ENCODE assay signal across 8 mouse cellular contexts in the genomic region with DNA sequence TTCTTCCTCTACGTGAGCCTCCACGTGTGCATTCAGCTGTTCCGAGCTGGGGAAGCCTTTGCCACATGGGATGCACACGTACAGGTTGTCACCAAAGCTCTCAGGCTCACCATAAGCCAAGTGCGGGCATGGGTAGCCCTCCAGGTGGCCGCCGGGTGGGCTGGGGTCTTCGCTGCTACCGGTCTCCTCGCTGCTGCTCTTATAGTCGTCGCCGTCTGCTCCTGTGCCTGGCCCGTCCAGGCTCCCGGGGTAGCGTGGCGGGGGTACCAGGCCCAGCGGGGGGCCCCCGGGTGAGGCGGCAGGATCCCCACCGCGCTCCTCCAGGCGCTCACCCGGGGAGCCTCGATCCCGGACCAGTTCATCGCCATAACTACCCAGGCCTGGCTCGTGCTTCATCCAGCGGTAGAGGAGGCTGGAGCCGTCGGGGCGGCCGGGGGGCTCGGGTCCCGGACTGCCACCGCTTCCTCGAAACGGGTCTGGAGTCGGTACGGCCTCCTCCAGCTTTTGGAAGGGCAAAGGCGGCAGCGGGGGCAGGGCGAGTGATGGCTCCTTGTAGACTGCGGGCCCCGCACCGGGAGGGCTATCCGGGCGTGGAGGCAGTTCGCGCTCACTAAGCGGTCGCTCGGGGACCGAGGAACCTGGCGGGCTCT. TPM values are rescaled to one million over a fixed set of nuclear protein-coding genes. Genes with fewer than 3 reads are reported as not detected.
DNase-seq lines count a peak whose midpoint lies in the region; ATAC-seq and TF ChIP-seq lines count a peak whose summit lies in the region.

No protein-coding gene starts in this region.

- ATAC-seq in heart, embryonic 13.5 days (ENCODE audit: extremely low read depth, insufficient number of reproducible peaks, low FRiP score, low TSS enrichment): no peak
- no peak for ATAC-seq in limb, embryonic 12.5 days (ENCODE audit: insufficient number of reproducible peaks, insufficient read depth, low FRiP score, low TSS enrichment, low read depth)
- no peak for ATAC-seq in stomach, embryonic 14.5 days (ENCODE audit: insufficient number of reproducible peaks, insufficient read depth, low FRiP score, low read depth)

- peaks cover 4% of the 10 kb centered on the region; the same call in 1 of the 2 replicates for H3K4me1 ChIP-seq in bone marrow macrophage, adult 2 months (ENCODE audit: control insufficient read depth, insufficient read depth, low read length)
- H3K4me1 ChIP-seq in heart, embryonic 13.5 days: peaks cover 94% of the 10 kb centered on the region
- peaks cover 67% of the 10 kb centered on the region for H3K4me1 ChIP-seq in limb, embryonic 12.5 days (replicated peaks)
- H3K4me1 ChIP-seq in stomach, embryonic 14.5 days (ENCODE audit: control insufficient read depth, insufficient read depth, low read length): peaks cover 43% of the 10 kb centered on the region

- peak overlapping the region; percentile 88 for H3K9ac ChIP-seq in heart, embryonic 13.5 days
- H3K9ac ChIP-seq in limb, embryonic 12.5 days (replicated peaks): peak overlapping the region; percentile 82
- peak overlapping the region; percentile 97 for H3K9ac ChIP-seq in stomach, embryonic 14.5 days (replicated peaks; ENCODE audit: low read depth, low read length)

- DNase-seq in kidney, adult 18-20 months: peak; percentile 31
- no peak for DNase-seq in kidney, adult 8-10 months
- DNase-seq in embryo, embryonic 9.5 days (ENCODE audit: extremely low spot score): no peak
- DNase-seq in spleen, adult 12 weeks (ENCODE audit: low spot score): no peak

- H3K27ac ChIP-seq in bone marrow macrophage, adult 2 months (ENCODE audit: insufficient read depth, low read depth, low read length): no peak overlapping the region
- peak overlapping the region; percentile 89 for H3K27ac ChIP-seq in heart, embryonic 13.5 days (replicated peaks)
- peak overlapping the region; percentile 88 for H3K27ac ChIP-seq in limb, embryonic 12.5 days
- peak overlapping the region; percentile 98 for H3K27ac ChIP-seq in stomach, embryonic 14.5 days (ENCODE audit: low read length)

- no peaks in the 10 kb centered on the region for H3K9me3 ChIP-seq in heart, embryonic 13.5 days
- H3K9me3 ChIP-seq in limb, embryonic 12.5 days: no peaks in the 10 kb centered on the region
- no peaks in the 10 kb centered on the region for H3K9me3 ChIP-seq in stomach, embryonic 14.5 days (ENCODE audit: control insufficient read depth, low read depth, low read length)

- peaks cover 52% of the 10 kb centered on the region for H3K36me3 ChIP-seq in heart, embryonic 13.5 days
- peaks cover 60% of the 10 kb centered on the region for H3K36me3 ChIP-seq in limb, embryonic 12.5 days
- H3K36me3 ChIP-seq in stomach, embryonic 14.5 days (ENCODE audit: control insufficient read depth, insufficient read depth, low read length): peaks cover 44% of the 10 kb centered on the region

- H3K27me3 ChIP-seq in heart, embryonic 13.5 days (replicated peaks): peaks cover 85% of the 10 kb centered on the region
- H3K27me3 ChIP-seq in limb, embryonic 12.5 days: peaks cover 86% of the 10 kb centered on the region
- no peaks in the 10 kb centered on the region for H3K27me3 ChIP-seq in stomach, embryonic 14.5 days (ENCODE audit: control insufficient read depth, insufficient read depth, low read length)

- TF ChIP-seq POLR2A in bone marrow macrophage, adult 2 months (IDR thresholded peaks at IDR 0.05; ENCODE audit: borderline replicate concordance, low read depth, low read length): no peak

- H3K4me3 ChIP-seq in bone marrow macrophage, adult 2 months (ENCODE audit: insufficient read depth, low read length): peak overlapping the region; percentile 0; the same call in 1 of the 2 replicates
- H3K4me3 ChIP-seq in heart, embryonic 13.5 days: peak overlapping the region; percentile 79
- H3K4me3 ChIP-seq in limb, embryonic 12.5 days (replicated peaks): peak overlapping the region; percentile 73
- peak overlapping the region; percentile 85 for H3K4me3 ChIP-seq in stomach, embryonic 14.5 days (ENCODE audit: low read depth, low read length)

- 7% methylated on average over 55 of the region's 55 CpGs for WGBS in heart, embryonic 13.5 days
- WGBS in limb, embryonic 12.5 days: 3% methylated on average over 55 of the region's 55 CpGs
- 9% methylated on average over 55 of the region's 55 CpGs for WGBS in stomach, embryonic 14.5 days

- TF ChIP-seq CTCF in bone marrow macrophage, adult 2 months (IDR thresholded peaks at IDR 0.05; ENCODE audit: low read depth, low read length): no peak

- peak overlapping the region; percentile 97 for H3K4me2 ChIP-seq in heart, embryonic 13.5 days
- H3K4me2 ChIP-seq in limb, embryonic 12.5 days: peak overlapping the region; percentile 91
- peak overlapping the region; percentile 63 for H3K4me2 ChIP-seq in stomach, embryonic 14.5 days (replicated peaks; ENCODE audit: low read depth, low read length)

RNA-seq across cellular contexts. Expression of a gene that starts 3.0 kb away (rescaled TPM):
- polyA plus RNA-seq in bone marrow macrophage, adult 2 months (2012; ENCODE audit: insufficient read depth, insufficient read length, missing spikeins): not detected in 2 replicates
- polyA plus RNA-seq in heart, embryonic 13.5 days (2015; fragmentation: Nextera tagmentation; extraction: Ambion mirVana): 9.4 and 9.5 TPM in 2 replicates
- polyA plus RNA-seq in limb, embryonic 12.5 days (2016; fragmentation: Nextera tagmentation; extraction: Ambion mirVana): 30.3 and 35.5 TPM in 2 replicates
- polyA plus RNA-seq in stomach, embryonic 14.5 days (2014; fragmentation: Nextera tagmentation; extraction: Ambion mirVana): 13.8 and 16.9 TPM in 2 replicates

RNA-seq across cellular contexts. Expression of a gene that starts 12.3 kb away (rescaled TPM):
- 13.4 and 17.7 TPM in 2 replicates for polyA plus RNA-seq in bone marrow macrophage, adult 2 months (2012; ENCODE audit: insufficient read depth, insufficient read length, missing spikeins)
- polyA plus RNA-seq in heart, embryonic 13.5 days (2015; fragmentation: Nextera tagmentation; extraction: Ambion mirVana): 15.2 and 16.4 TPM in 2 replicates
- polyA plus RNA-seq in limb, embryonic 12.5 days (2016; fragmentation: Nextera tagmentation; extraction: Ambion mirVana): 29.6 and 31.0 TPM in 2 replicates
- polyA plus RNA-seq in stomach, embryonic 14.5 days (2014; fragmentation: Nextera tagmentation; extraction: Ambion mirVana): 26.7 and 29.1 TPM in 2 replicates

RNA-seq across cellular contexts. Expression of a gene that starts 24.7 kb away (rescaled TPM):
- 7.0 and 8.8 TPM in 2 replicates for polyA plus RNA-seq in bone marrow macrophage, adult 2 months (2012; ENCODE audit: insufficient read depth, insufficient read length, missing spikeins)
- polyA plus RNA-seq in heart, embryonic 13.5 days (2015; fragmentation: Nextera tagmentation; extraction: Ambion mirVana): 19.3 and 21.3 TPM in 2 replicates
- polyA plus RNA-seq in limb, embryonic 12.5 days (2016; fragmentation: Nextera tagmentation; extraction: Ambion mirVana): 24.0 and 25.5 TPM in 2 replicates
- 20.1 and 20.5 TPM in 2 replicates for polyA plus RNA-seq in stomach, embryonic 14.5 days (2014; fragmentation: Nextera tagmentation; extraction: Ambion mirVana)

RNA-seq across cellular contexts. Expression of a gene that starts 27.3 kb away (rescaled TPM):
- 0.91 and 1.6 TPM in 2 replicates for polyA plus RNA-seq in bone marrow macrophage, adult 2 months (2012; ENCODE audit: insufficient read depth, insufficient read length, missing spikeins)
- 10.2 and 12.4 TPM in 2 replicates for polyA plus RNA-seq in heart, embryonic 13.5 days (2015; fragmentation: Nextera tagmentation; extraction: Ambion mirVana)
- 1.5 and 2.1 TPM in 2 replicates for polyA plus RNA-seq in limb, embryonic 12.5 days (2016; fragmentation: Nextera tagmentation; extraction: Ambion mirVana)
- 0.88 and 1.7 TPM in 2 replicates for polyA plus RNA-seq in stomach, embryonic 14.5 days (2014; fragmentation: Nextera tagmentation; extraction: Ambion mirVana)

Comparison
In these comparisons a context has a peak if more than half of its experiments do, and no peak if none do; other contexts are left out.
1. H3K4me3 ChIP-seq: peak in every context shown above with its lines; median percentile 85 in stomach, embryonic 14.5 days; 79 in heart, embryonic 13.5 days; 73 in limb, embryonic 12.5 days; 0 in bone marrow macrophage, adult 2 months.